Mouse (Mus musculus) adrenal gland, postnatal 0 days (tissue): ENCODE results near the gene Gm7361. TPM values are rescaled to one million over a fixed set of nuclear protein-coding genes. Genes with fewer than 3 reads are reported as not detected.

Experiments used
- polyA plus RNA-seq: library from polyadenylated mRNA; unstranded; fragments of >200 nt; fragmentation: Nextera tagmentation; extraction: Ambion mirVana; gene quantifications from 2 replicates; pipeline ENCODE4 v1.2.1, GENCODE M21; 2015

Gm7361 gene
- polyA plus RNA-seq: 0.08 TPM in 1 of 2 replicates, not detected in the other

GRCm38 (mm10) chr5:26257391-26257790 lies at the start of gene Gm7361:
Gene Gm7361, plus strand, starts transcription at chr5:26257691.

Other genes with a start within 250 kb of the Gm7361 start
- 0.22 TPM in 1 of 2 replicates, not detected in the other for gene Gm5862, start 234.8 kb upstream of the Gm7361 start, polyA plus RNA-seq
- gene Speer4a, start 218.1 kb upstream of the Gm7361 start, polyA plus RNA-seq: 0.22 and 0.63 TPM in 2 replicates
- gene Gm7347, start 199.1 kb upstream of the Gm7361 start, polyA plus RNA-seq: 0.05 and 0.22 TPM in 2 replicates
- 0.05 and 0.21 TPM in 2 replicates for gene Gm10471, start 168.4 kb upstream of the Gm7361 start, polyA plus RNA-seq
- gene 5031410I06Rik, start 152.3 kb upstream of the Gm7361 start, polyA plus RNA-seq: 0.30 TPM in 1 of 2 replicates, not detected in the other
- gene Gm10220, start 136.3 kb upstream of the Gm7361 start, polyA plus RNA-seq: 0.14 and 0.19 TPM in 2 replicates